27 mouse cellular contexts compared by ENCODE assay signal in genomic region chr13:74822095-74822494, GRCm38 (mm10). TPM values are rescaled to one million over a fixed set of nuclear protein-coding genes. Genes with fewer than 3 reads are reported as not detected.
DNase-seq lines count a peak whose midpoint lies in the region; ATAC-seq and TF ChIP-seq lines count a peak whose summit lies in the region.
"Had no signal": no experiment of that assay in that cellular context is flagged by ENCODE, and none has a peak within 500 bp of the region (broad histone marks: within the 10 kb centered on the region; RNA-seq: fewer than 3 reads in every experiment).

No protein-coding gene starts in this region.

- no peak overlapping the region for H3K27ac ChIP-seq in intestine, embryonic 15.5 days
- no peak overlapping the region for H3K27ac ChIP-seq in intestine, postnatal 0 days (ENCODE audit: low read depth, low read length)
- H3K27ac ChIP-seq in stomach, postnatal 0 days (replicated peaks): no peak overlapping the region
- H3K27ac ChIP-seq: heart, embryonic 10.5 days; hindbrain, embryonic 14.5 days; layer of hippocampus, adult 2 months; limb, embryonic 13.5 days; liver, embryonic 13.5 days; midbrain, embryonic 13.5 days had no signal

- no peaks in the 10 kb centered on the region for H3K9me3 ChIP-seq in intestine, embryonic 15.5 days
- no peaks in the 10 kb centered on the region for H3K9me3 ChIP-seq in intestine, postnatal 0 days (ENCODE audit: control insufficient read depth)
- no peaks in the 10 kb centered on the region for H3K9me3 ChIP-seq in stomach, postnatal 0 days (ENCODE audit: control insufficient read depth, low read length)
- H3K9me3 ChIP-seq: heart, embryonic 10.5 days; limb, embryonic 13.5 days; liver, embryonic 13.5 days; megakaryocyte, embryonic 14.5 days; midbrain, embryonic 13.5 days had no signal

- no peaks in the 10 kb centered on the region for H3K79me3 ChIP-seq in C2C12 (ENCODE audit: low read depth)

- no peak for TF ChIP-seq EP300 in stomach, postnatal 0 days (optimal IDR thresholded peaks at IDR 0.05)

- no peak overlapping the region for H3K4me2 ChIP-seq in intestine, embryonic 15.5 days (replicated peaks)
- H3K4me2 ChIP-seq in intestine, postnatal 0 days (replicated peaks; ENCODE audit: low read depth): no peak overlapping the region
- no peak overlapping the region for H3K4me2 ChIP-seq in stomach, postnatal 0 days (replicated peaks; ENCODE audit: low read depth)
- H3K4me2 ChIP-seq: hindbrain, embryonic 14.5 days; limb, embryonic 13.5 days; liver, embryonic 13.5 days; lung, embryonic 14.5 days; midbrain, embryonic 13.5 days had no signal

- intact Hi-C loops in gastrocnemius, postnatal 36 days (cut with DNase I): no loop called here

- no peak overlapping the region for H3ac ChIP-seq in C2C12 (ENCODE audit: control insufficient read depth, insufficient read length, low read depth)

- no peaks in the 10 kb centered on the region for H3K27me3 ChIP-seq in intestine, embryonic 15.5 days (replicated peaks)
- H3K27me3 ChIP-seq in intestine, postnatal 0 days (replicated peaks; ENCODE audit: control insufficient read depth, insufficient read depth, low read length): no peaks in the 10 kb centered on the region
- no peaks in the 10 kb centered on the region for H3K27me3 ChIP-seq in C2C12 (ENCODE audit: control insufficient read depth, insufficient read depth, insufficient read length)
- no peaks in the 10 kb centered on the region for H3K27me3 ChIP-seq in stomach, postnatal 0 days (ENCODE audit: control insufficient read depth, insufficient read depth, low read length)
- H3K27me3 ChIP-seq: limb, embryonic 13.5 days; liver, embryonic 13.5 days; midbrain, embryonic 13.5 days had no signal

- H3K4me1 ChIP-seq in intestine, embryonic 15.5 days (replicated peaks): no peaks in the 10 kb centered on the region
- H3K4me1 ChIP-seq in intestine, postnatal 0 days (replicated peaks; ENCODE audit: control insufficient read depth, insufficient read depth, low read length): no peaks in the 10 kb centered on the region
- no peaks in the 10 kb centered on the region for H3K4me1 ChIP-seq in stomach, postnatal 0 days (replicated peaks; ENCODE audit: control insufficient read depth, insufficient read depth)
- H3K4me1 ChIP-seq: heart, embryonic 10.5 days; limb, embryonic 13.5 days; liver, embryonic 13.5 days; megakaryocyte, embryonic 14.5 days; midbrain, embryonic 13.5 days had no signal

- no peaks in the 10 kb centered on the region for H3K36me3 ChIP-seq in intestine, embryonic 15.5 days
- no peaks in the 10 kb centered on the region for H3K36me3 ChIP-seq in intestine, postnatal 0 days (ENCODE audit: control insufficient read depth, insufficient read depth)
- H3K36me3 ChIP-seq in C2C12 (ENCODE audit: control insufficient read depth, insufficient read depth): no peaks in the 10 kb centered on the region
- no peaks in the 10 kb centered on the region for H3K36me3 ChIP-seq in stomach, postnatal 0 days (ENCODE audit: control insufficient read depth, insufficient read depth, low read length)
- H3K36me3 ChIP-seq: heart, embryonic 10.5 days; limb, embryonic 13.5 days; liver, embryonic 13.5 days; midbrain, embryonic 13.5 days had no signal

- H3K4me3 ChIP-seq in intestine, embryonic 15.5 days (replicated peaks): no peak overlapping the region
- H3K4me3 ChIP-seq in intestine, postnatal 0 days (ENCODE audit: low read depth, low read length): no peak overlapping the region
- no peak overlapping the region for H3K4me3 ChIP-seq in C2C12 (ENCODE audit: insufficient read depth, poor library complexity, severe bottlenecking)
- no peak overlapping the region for H3K4me3 ChIP-seq in stomach, postnatal 0 days (ENCODE audit: low read depth, low read length)
- H3K4me3 ChIP-seq: heart, embryonic 10.5 days; layer of hippocampus, adult 2 months; limb, embryonic 13.5 days; liver, embryonic 13.5 days; megakaryocyte, embryonic 14.5 days; midbrain, embryonic 13.5 days had no signal

- H3K79me2 ChIP-seq in C2C12 (ENCODE audit: control insufficient read depth, insufficient read depth): no peaks in the 10 kb centered on the region

- ATAC-seq in intestine, embryonic 15.5 days: peak; percentile 39; the same call in 1 of the 2 replicates
- no peak for ATAC-seq in intestine, postnatal 0 days
- peak; percentile 74; the same call in 1 of the 2 replicates for ATAC-seq in stomach, postnatal 0 days (ENCODE audit: low FRiP score, low TSS enrichment)
- ATAC-seq: forebrain, postnatal 0 days; inflammation-experienced regulatory T-cells, adult 6 months; midbrain, embryonic 13.5 days had no signal

- 66% methylated on average over 3 of the region's 3 CpGs for WGBS in intestine, embryonic 15.5 days
- WGBS in intestine, postnatal 0 days: 51% methylated on average over 3 of the region's 3 CpGs
- WGBS in stomach, postnatal 0 days: 50% methylated on average over 3 of the region's 3 CpGs

- H3K9ac ChIP-seq in intestine, embryonic 15.5 days: no peak overlapping the region
- no peak overlapping the region for H3K9ac ChIP-seq in intestine, postnatal 0 days (ENCODE audit: low read depth, low read length)
- no peak overlapping the region for H3K9ac ChIP-seq in stomach, postnatal 0 days (ENCODE audit: low read length)
- H3K9ac ChIP-seq: forebrain, postnatal 0 days; hindbrain, embryonic 14.5 days; limb, embryonic 13.5 days; liver, embryonic 13.5 days; lung, embryonic 14.5 days; midbrain, embryonic 13.5 days had no signal

- peak; percentile 64 for DNase-seq in brain, adult 2 months (ENCODE audit: low read depth, low spot score)
- no peak for DNase-seq in stomach, postnatal 0 days (ENCODE audit: low spot score)
- no peak for DNase-seq in urinary bladder, postnatal 36 days (ENCODE audit: low spot score in 2 of 2)
- no peak for DNase-seq in gastrocnemius, postnatal 36 days
- DNase-seq in spleen, adult 18-20 months: no peak
- DNase-seq: adrenal gland, postnatal 25 days; cerebellum, adult 9-10 months; forebrain, postnatal 0 days; heart, postnatal 4 days; kidney, adult 9 months; kidney, postnatal 25 days; layer of hippocampus, postnatal 36 days; liver, embryonic 13.5 days; lung, embryonic 14.5 days; lung, postnatal 36 days; retina, postnatal 1 day; thymus, postnatal 25 days had no signal

- TF ChIP-seq CTCF in intestine, postnatal 0 days (IDR thresholded peaks at IDR 0.05; ENCODE audit: low read depth): no peak
- TF ChIP-seq CTCF in C2C12 (IDR thresholded peaks at IDR 0.05; ENCODE audit: control insufficient read depth, insufficient read depth, insufficient read length): no peak
- no peak for TF ChIP-seq CTCF in stomach, postnatal 0 days (IDR thresholded peaks at IDR 0.05; ENCODE audit: low read depth)

TF ChIP-seq in C2C12, 6 proteins besides CTCF, POLR2A, EP300 and RAD21:
- no peak for TF ChIP-seq MYOG (IDR thresholded peaks at IDR 0.05; ENCODE audit: control insufficient read depth, extremely low read depth, insufficient read length)
- peak; percentile 85 for TF ChIP-seq FOSL1 (IDR thresholded peaks at IDR 0.05; ENCODE audit: insufficient read depth, low read length, poor library complexity, severe bottlenecking)
- TF ChIP-seq MAX (IDR thresholded peaks at IDR 0.05): peak; percentile 38

RNA-seq across cellular contexts. Expression of gene Cast, which starts 13.5 kb away (rescaled TPM):
- polyA plus RNA-seq in intestine, embryonic 15.5 days (2015; fragmentation: Nextera tagmentation; extraction: Ambion mirVana): 27.9 and 30.5 TPM in 2 replicates
- polyA plus RNA-seq in intestine, postnatal 0 days (2015; fragmentation: Nextera tagmentation; extraction: Ambion mirVana): 26.2 and 29.6 TPM in 2 replicates
- 23.7 TPM for polyA plus RNA-seq in C2C12 (2012; fragmentation: generic; extraction: Trizol)
- 66.5 and 68.9 TPM in 2 replicates for polyA plus RNA-seq in stomach, postnatal 0 days (2015; fragmentation: Nextera tagmentation; extraction: Ambion mirVana)
- total RNA-seq in gastrocnemius, postnatal 36 days (2021): 10 to 100 TPM; 85.2 to 87.1 TPM
